Mouse (Mus musculus): ENCODE measurements around the gene Tbc1d9b. TPM values are rescaled to one million over a fixed set of nuclear protein-coding genes. Genes with fewer than 3 reads are reported as not detected.

Tbc1d9b gene
- total and polyA plus RNA-seq, 2 experiments: 19.5 to 30.5 TPM

- WGBS: 17% methylated on average over 4 of the region's 4 CpGs
- Histone ChIP-seq H3K9ac (ENCODE audit: low read depth, low read length) (no peak overlapping the region), H3K27me3 (ENCODE audit: control insufficient read depth, insufficient read depth, low read length) (no peaks in the 10 kb centered on the region), H3K4me3 (ENCODE audit: insufficient read depth, low read depth, low read length) (no peak overlapping the region), H3K79me2 (ENCODE audit: control insufficient read depth, insufficient read depth, low read length) (no peaks in the 10 kb centered on the region), H3K36me3 (ENCODE audit: control insufficient read depth, insufficient read depth, low read length) (peaks cover 6% of the 10 kb centered on the region), H3K27ac (replicated peaks; ENCODE audit: insufficient read depth, low read depth, low read length) (no peak overlapping the region; the same call in 1 of the 2 replicates), H3K4me1 (ENCODE audit: control insufficient read depth, insufficient read depth, low read length) (peaks cover 30% of the 10 kb centered on the region)
- DNase-seq (ENCODE audit: extremely low read depth, low read depth, low spot score): peak; percentile 81
- TF ChIP-seq CTCF (IDR thresholded peaks at IDR 0.05; ENCODE audit: low read depth, low read length) (no peak), POLR2A (IDR thresholded peaks at IDR 0.05; ENCODE audit: extremely low read depth, insufficient read depth, low read length) (no peak)
Measured at GRCm38 (mm10) chr11:50194793-50195192, 63.6 kb downstream of the Tbc1d9b start.

GRCm38 (mm10) chr11:50197500-50197899, 66.3 kb downstream of the Tbc1d9b start:
- peak; percentile 95 for DNase-seq (ENCODE audit: extremely low read depth, low read depth, low spot score)
- Histone ChIP-seq H3K36me3 (ENCODE audit: control insufficient read depth, insufficient read depth, low read length) (peaks cover 29% of the 10 kb centered on the region), H3K79me2 (ENCODE audit: control insufficient read depth, insufficient read depth, low read length) (no peaks in the 10 kb centered on the region), H3K9ac (ENCODE audit: low read depth, low read length) (no peak overlapping the region), H3K27ac (replicated peaks; ENCODE audit: insufficient read depth, low read depth, low read length) (peak overlapping the region; percentile 71), H3K4me3 (ENCODE audit: insufficient read depth, low read depth, low read length) (no peak overlapping the region), H3K4me1 (ENCODE audit: control insufficient read depth, insufficient read depth, low read length) (peaks cover 52% of the 10 kb centered on the region), H3K27me3 (ENCODE audit: control insufficient read depth, insufficient read depth, low read length) (no peaks in the 10 kb centered on the region)
- TF ChIP-seq POLR2A (IDR thresholded peaks at IDR 0.05; ENCODE audit: extremely low read depth, insufficient read depth, low read length) (no peak), CTCF (IDR thresholded peaks at IDR 0.05; ENCODE audit: low read depth, low read length) (no peak; the same call in 1 of the 2 replicates)
- WGBS: 11% methylated on average over 4 of the region's 4 CpGs

- Histone ChIP-seq H3K4me3 (ENCODE audit: insufficient read depth, low read depth, low read length) (no peak overlapping the region), H3K9ac (ENCODE audit: low read depth, low read length) (0 out of 2 replicates have a peak overlapping the region, but pooled peaks have one; percentile 10), H3K36me3 (ENCODE audit: control insufficient read depth, insufficient read depth, low read length) (peaks cover 34% of the 10 kb centered on the region), H3K4me1 (ENCODE audit: control insufficient read depth, insufficient read depth, low read length) (peaks cover 54% of the 10 kb centered on the region), H3K79me2 (ENCODE audit: control insufficient read depth, insufficient read depth, low read length) (no peaks in the 10 kb centered on the region), H3K27ac (replicated peaks; ENCODE audit: insufficient read depth, low read depth, low read length) (peak overlapping the region; percentile 51), H3K27me3 (ENCODE audit: control insufficient read depth, insufficient read depth, low read length) (no peaks in the 10 kb centered on the region)
- no peak for TF ChIP-seq CTCF (IDR thresholded peaks at IDR 0.05; ENCODE audit: low read depth, low read length)
- 55% methylated on average over 4 of the region's 5 CpGs for WGBS
- peak; percentile 74 for DNase-seq (ENCODE audit: extremely low read depth, low read depth, low spot score)
Measured at GRCm38 (mm10) chr11:50198219-50198846, 67.1 kb downstream of the Tbc1d9b start.

DNA sequence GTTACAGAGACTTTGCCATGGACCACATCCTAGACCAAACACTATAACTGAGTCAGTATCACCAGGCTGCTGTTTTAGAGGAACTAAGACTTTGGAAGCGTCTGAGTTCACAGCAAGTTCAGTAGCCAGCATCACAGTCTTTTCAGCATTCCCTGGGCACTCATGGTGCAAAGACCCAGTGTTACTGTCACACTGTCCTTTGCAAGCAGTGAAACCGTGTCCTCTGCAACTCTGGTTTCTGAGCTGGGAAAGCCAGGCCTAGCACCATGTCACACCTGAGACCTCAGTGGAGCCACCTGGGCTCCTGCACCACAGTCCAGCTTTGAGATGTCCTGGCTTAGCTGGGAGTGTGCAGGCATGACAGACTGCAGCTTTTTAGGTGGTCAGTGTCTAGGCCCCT, 67.7 kb downstream of the Tbc1d9b start:
- Histone ChIP-seq H3K36me3 (ENCODE audit: control insufficient read depth, insufficient read depth, low read length) (peaks cover 36% of the 10 kb centered on the region), H3K4me3 (ENCODE audit: insufficient read depth, low read depth, low read length) (no peak overlapping the region), H3K27ac (replicated peaks; ENCODE audit: insufficient read depth, low read depth, low read length) (no peak overlapping the region; the same call in 1 of the 2 replicates), H3K27me3 (ENCODE audit: control insufficient read depth, insufficient read depth, low read length) (no peaks in the 10 kb centered on the region), H3K9ac (ENCODE audit: low read depth, low read length) (no peak overlapping the region), H3K4me1 (ENCODE audit: control insufficient read depth, insufficient read depth, low read length) (peaks cover 54% of the 10 kb centered on the region), H3K79me2 (ENCODE audit: control insufficient read depth, insufficient read depth, low read length) (no peaks in the 10 kb centered on the region)
- TF ChIP-seq CTCF (IDR thresholded peaks at IDR 0.05; ENCODE audit: low read depth, low read length) (no peak), POLR2A (IDR thresholded peaks at IDR 0.05; ENCODE audit: extremely low read depth, insufficient read depth, low read length) (no peak)
- DNase-seq (ENCODE audit: extremely low read depth, low read depth, low spot score): peak; percentile 46
- WGBS: 73% methylated on average over 2 of the region's 2 CpGs

DNA sequence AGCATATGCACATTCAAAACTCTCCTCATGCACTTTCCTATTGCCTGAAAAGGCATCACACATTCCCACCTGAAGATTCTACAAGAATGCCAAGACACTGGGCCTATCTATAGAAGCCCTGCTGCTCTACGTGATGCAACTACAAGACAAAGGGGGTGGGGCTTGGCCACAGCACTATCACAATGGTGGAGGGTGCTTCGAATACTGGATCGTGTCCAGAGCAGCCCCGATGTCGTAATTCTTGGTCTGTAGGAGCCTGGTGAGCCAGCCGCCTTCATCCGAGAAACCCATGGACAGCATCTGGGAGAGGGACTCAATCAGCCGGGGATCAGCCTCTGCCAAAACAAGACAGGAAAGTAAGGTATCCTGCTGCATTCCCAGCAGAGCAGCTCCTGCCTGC, 69.4 kb downstream of the Tbc1d9b start:
- DNase-seq (ENCODE audit: extremely low read depth, low read depth, low spot score): peak; percentile 75
- no peak for TF ChIP-seq CTCF (IDR thresholded peaks at IDR 0.05; ENCODE audit: low read depth, low read length)
- TF ChIP-seq POLR2A (IDR thresholded peaks at IDR 0.05; ENCODE audit: extremely low read depth, insufficient read depth, low read length): no peak
- Histone ChIP-seq H3K9ac (ENCODE audit: low read depth, low read length) (no peak overlapping the region), H3K79me2 (ENCODE audit: control insufficient read depth, insufficient read depth, low read length) (no peaks in the 10 kb centered on the region), H3K27me3 (ENCODE audit: control insufficient read depth, insufficient read depth, low read length) (no peaks in the 10 kb centered on the region), H3K4me3 (ENCODE audit: insufficient read depth, low read depth, low read length) (no peak overlapping the region), H3K4me1 (ENCODE audit: control insufficient read depth, insufficient read depth, low read length) (peaks cover 57% of the 10 kb centered on the region), H3K36me3 (ENCODE audit: control insufficient read depth, insufficient read depth, low read length) (peaks cover 50% of the 10 kb centered on the region), H3K27ac (replicated peaks; ENCODE audit: insufficient read depth, low read depth, low read length) (peak overlapping the region; percentile 86)
- 14% methylated on average over 8 of the region's 8 CpGs for WGBS

GRCm38 (mm10) chr11:50201590-50201989, 70.4 kb downstream of the Tbc1d9b start:
- Histone ChIP-seq H3K36me3 (ENCODE audit: control insufficient read depth, insufficient read depth, low read length) (peaks cover 59% of the 10 kb centered on the region), H3K4me1 (ENCODE audit: control insufficient read depth, insufficient read depth, low read length) (peaks cover 65% of the 10 kb centered on the region), H3K27ac (replicated peaks; ENCODE audit: insufficient read depth, low read depth, low read length) (peak overlapping the region; percentile 86), H3K79me2 (ENCODE audit: control insufficient read depth, insufficient read depth, low read length) (no peaks in the 10 kb centered on the region), H3K27me3 (ENCODE audit: control insufficient read depth, insufficient read depth, low read length) (no peaks in the 10 kb centered on the region), H3K4me3 (ENCODE audit: insufficient read depth, low read depth, low read length) (no peak overlapping the region), H3K9ac (ENCODE audit: low read depth, low read length) (no peak overlapping the region)
- 21% methylated on average over 3 of the region's 3 CpGs for WGBS
- DNase-seq (ENCODE audit: extremely low read depth, low read depth, low spot score): peak; percentile 94
- no peak for TF ChIP-seq POLR2A (IDR thresholded peaks at IDR 0.05; ENCODE audit: extremely low read depth, insufficient read depth, low read length)
- no peak for TF ChIP-seq CTCF (IDR thresholded peaks at IDR 0.05; ENCODE audit: low read depth, low read length)

Measured in liver, adult 2 months (tissue).